In genomic region chr11:117320482-117320881, GRCm38 (mm10) we compare ENCODE assay signal across 8 mouse cellular contexts.
DNase-seq lines count a peak whose midpoint lies in the region; ATAC-seq lines count a peak whose summit lies in the region.

No protein-coding gene starts in this region.

- WGBS in liver, embryonic 15.5 days (ENCODE audit: insufficient replicate concordance): 16% methylated on average over 3 of the region's 3 CpGs
- 58% methylated on average over 3 of the region's 3 CpGs for WGBS in stomach, embryonic 16.5 days

- H3K27ac ChIP-seq in liver, embryonic 15.5 days (replicated peaks): peak overlapping the region; percentile 82
- H3K27ac ChIP-seq in stomach, embryonic 16.5 days (ENCODE audit: low read length): peak overlapping the region; percentile 94

- no peaks in the 10 kb centered on the region for H3K36me3 ChIP-seq in erythroblast, embryonic 14.5 days (ENCODE audit: control insufficient read depth)
- H3K36me3 ChIP-seq in liver, embryonic 15.5 days (replicated peaks): no peaks in the 10 kb centered on the region
- H3K36me3 ChIP-seq in stomach, embryonic 16.5 days (ENCODE audit: control insufficient read depth, insufficient read depth, low read length): no peaks in the 10 kb centered on the region

- H3K27me3 ChIP-seq in erythroblast, embryonic 14.5 days (ENCODE audit: control insufficient read depth): peaks cover 5% of the 10 kb centered on the region; the same call in 1 of the 2 replicates
- no peaks in the 10 kb centered on the region for H3K27me3 ChIP-seq in liver, embryonic 15.5 days
- no peaks in the 10 kb centered on the region for H3K27me3 ChIP-seq in stomach, embryonic 16.5 days (ENCODE audit: control insufficient read depth, insufficient read depth, low read length)

- peaks cover 72% of the 10 kb centered on the region for H3K4me1 ChIP-seq in erythroblast, embryonic 14.5 days (ENCODE audit: control insufficient read depth)
- H3K4me1 ChIP-seq in liver, embryonic 15.5 days (replicated peaks): peaks cover 93% of the 10 kb centered on the region
- H3K4me1 ChIP-seq in stomach, embryonic 16.5 days (ENCODE audit: control insufficient read depth, insufficient read depth, low read length): peaks cover 70% of the 10 kb centered on the region

- DNase-seq in spleen, postnatal 36 days (ENCODE audit: low spot score in 2 of 2): peak; percentile 87 to 88
- DNase-seq in spleen, postnatal 14 days (ENCODE audit: low spot score in 2 of 2): no peak
- no peak for DNase-seq in retina, postnatal 1 day
- no peak for DNase-seq in left cerebral cortex, adult 18-20 months (ENCODE audit: low spot score in 2 of 2)

- peak overlapping the region; percentile 43 for H3K4me2 ChIP-seq in liver, embryonic 15.5 days
- H3K4me2 ChIP-seq in stomach, embryonic 16.5 days (ENCODE audit: low read depth, low read length): peak overlapping the region; percentile 28; the same call in 1 of the 2 replicates

- H3K4me3 ChIP-seq in erythroblast, embryonic 14.5 days (replicated peaks): peak overlapping the region; percentile 2
- no peak overlapping the region for H3K4me3 ChIP-seq in liver, embryonic 15.5 days (replicated peaks)
- H3K4me3 ChIP-seq in stomach, embryonic 16.5 days (replicated peaks; ENCODE audit: low read length): no peak overlapping the region

- no peak overlapping the region; the same call in 1 of the 2 replicates for H3K9ac ChIP-seq in liver, embryonic 15.5 days
- peak overlapping the region; percentile 44; the same call in 1 of the 2 replicates for H3K9ac ChIP-seq in stomach, embryonic 16.5 days (ENCODE audit: low read length)

- no peak for ATAC-seq in erythroblast, adult 5-6 weeks (replicated peaks; ENCODE audit: low FRiP score, poor library complexity, severe bottlenecking)
- ATAC-seq in liver, embryonic 15.5 days (ENCODE audit: insufficient read depth): peak; percentile 39
- no peak for ATAC-seq in stomach, embryonic 16.5 days (ENCODE audit: insufficient read depth, low FRiP score)

- no peaks in the 10 kb centered on the region for H3K9me3 ChIP-seq in erythroblast, embryonic 14.5 days (ENCODE audit: control insufficient read depth, low read length)
- H3K9me3 ChIP-seq in liver, embryonic 15.5 days (replicated peaks): no peaks in the 10 kb centered on the region
- H3K9me3 ChIP-seq in stomach, embryonic 16.5 days (replicated peaks; ENCODE audit: control insufficient read depth, low read length): no peaks in the 10 kb centered on the region

Comparison
In these comparisons a context has a peak if more than half of its experiments do, and no peak if none do; other contexts are left out.
1. DNase-seq: peak in spleen, postnatal 36 days (2 of 2); none in spleen, postnatal 14 days (0 of 2), retina, postnatal 1 day (single experiment) and left cerebral cortex, adult 18-20 months (0 of 2).